Mouse (Mus musculus): ENCODE results near the gene Oxct2b. TPM values are rescaled to one million over a fixed set of nuclear protein-coding genes. Genes with fewer than 3 reads are reported as not detected.
A peak's percentile ranks its signal among the peaks of the same experiment; 100 is the strongest.

The Oxct2b gene
- total and polyA plus RNA-seq, 3 experiments, result not detected

GRCm38 (mm10) chr4:123137551-123137950, 21.5 kb downstream of the Oxct2b start:
- no peak overlapping the region for H3K4me3 ChIP-seq (replicated peaks in 1 of 3; ENCODE audit: low read depth in 2 of 3, low read length in 2 of 3, poor library complexity in 1 of 3)
- no peak overlapping the region for H3K4me2 ChIP-seq (ENCODE audit: insufficient read depth, low read depth, poor library complexity, severe bottlenecking)
- no peak for TF ChIP-seq ZKSCAN1 (IDR thresholded peaks at IDR 0.05; ENCODE audit: borderline replicate concordance, low read depth, low read length)
- in situ Hi-C loops (cut with MboI; ENCODE audit: low pct_ligation_motif_present, low pct_unique_long_range_greater_than_20kb, low sequenced_read_pairs) (no loop called here), dilution Hi-C loops (cut with MboI; ENCODE audit: extremely low pct_ligation_motif_present, extremely low pct_unique_long_range_greater_than_20kb, low sequenced_read_pairs) (no loop called here)
- no peak for DNase-seq (ENCODE audit: extremely low read depth)
- no peak overlapping the region for H3K27ac ChIP-seq (ENCODE audit: insufficient read depth, low read depth)
- H3K9me3 ChIP-seq (replicated peaks; ENCODE audit: low read length), result no peaks in the 10 kb centered on the region
- H3K79me2 ChIP-seq (replicated peaks; ENCODE audit: control insufficient read depth, extremely low read depth, insufficient read depth, poor library complexity, severe bottlenecking), result peaks cover 12% of the 10 kb centered on the region
- peaks cover 27 to 43% of the 10 kb centered on the region in 2 experiments for H3K36me3 ChIP-seq (replicated peaks in 1 of 2; ENCODE audit: control insufficient read depth in 1 of 2, insufficient read depth in 1 of 2, low read length in 1 of 2)
- H3K9ac ChIP-seq (ENCODE audit: insufficient read depth, low read depth), result no peak overlapping the region
- H3K27me3 ChIP-seq (replicated peaks), result peaks cover 13% of the 10 kb centered on the region
- peaks cover 4 to 20% of the 10 kb centered on the region in 2 experiments; a peak in 3 of 4 replicates for H3K4me1 ChIP-seq (ENCODE audit: control insufficient read depth in 1 of 2, insufficient read depth in 2 of 2)

- peak; percentile 85 for DNase-seq (ENCODE audit: extremely low read depth)
- H3K27ac ChIP-seq (ENCODE audit: insufficient read depth, low read depth), result 0 out of 2 replicates have a peak within 1 kb of the TSS, but pooled peaks have one; percentile 5
- H3K36me3 ChIP-seq (replicated peaks in 1 of 2; ENCODE audit: control insufficient read depth in 1 of 2, insufficient read depth in 1 of 2, low read length in 1 of 2), result peaks cover 15 to 24% of the 10 kb centered on the region in 2 experiments
- peaks cover 12% of the 10 kb centered on the region for H3K79me2 ChIP-seq (replicated peaks; ENCODE audit: control insufficient read depth, extremely low read depth, insufficient read depth, poor library complexity, severe bottlenecking)
- in situ Hi-C loops (cut with MboI; ENCODE audit: low pct_ligation_motif_present, low pct_unique_long_range_greater_than_20kb, low sequenced_read_pairs) (no loop called here), dilution Hi-C loops (cut with MboI; ENCODE audit: extremely low pct_ligation_motif_present, extremely low pct_unique_long_range_greater_than_20kb, low sequenced_read_pairs) (no loop called here)
- H3K9ac ChIP-seq (ENCODE audit: insufficient read depth, low read depth), result peak within 1 kb of the TSS; percentile 80
- no peaks in the 10 kb centered on the region for H3K9me3 ChIP-seq (replicated peaks; ENCODE audit: low read length)
- H3K4me2 ChIP-seq (ENCODE audit: insufficient read depth, low read depth, poor library complexity, severe bottlenecking), result peak within 1 kb of the TSS; percentile 94
- H3K27me3 ChIP-seq (replicated peaks), result peaks cover 23% of the 10 kb centered on the region
- H3K4me3 ChIP-seq (replicated peaks in 1 of 3; ENCODE audit: low read depth in 2 of 3, low read length in 2 of 3, poor library complexity in 1 of 3), result peak within 1 kb of the TSS; percentile 80 to 94 (median 80)
- H3K4me1 ChIP-seq (ENCODE audit: control insufficient read depth in 1 of 2, insufficient read depth in 2 of 2), result peaks cover 4 to 20% of the 10 kb centered on the region in 2 experiments; a peak in 3 of 4 replicates
- TF ChIP-seq KAT2A (IDR thresholded peaks at IDR 0.05; ENCODE audit: insufficient replicate concordance, low read length) (no peak), POLR2A (IDR thresholded peaks at IDR 0.05; ENCODE audit: low read depth, low read length) (peak; percentile 99), ZMIZ1 (IDR thresholded peaks at IDR 0.05; ENCODE audit: low read depth, low read length) (peak; percentile 94), MAFK (IDR thresholded peaks at IDR 0.05; ENCODE audit: insufficient replicate concordance, low read length) (no peak), CHD2 (IDR thresholded peaks at IDR 0.05; ENCODE audit: low read length) (no peak), TBP (conservative IDR thresholded peaks at IDR 0.05; ENCODE audit: low read depth, low read length) (peak; percentile 80), USF2 (conservative IDR thresholded peaks at IDR 0.05; ENCODE audit: low read depth, low read length) (no peak), CTCF (conservative IDR thresholded peaks at IDR 0.05 in 1 of 2, IDR thresholded peaks at IDR 0.05 in 1 of 2; ENCODE audit: low read depth in 2 of 2, low read length in 2 of 2) (no peak), ZKSCAN1 (IDR thresholded peaks at IDR 0.05; ENCODE audit: borderline replicate concordance, low read depth, low read length) (no peak), HCFC1 (IDR thresholded peaks at IDR 0.05; ENCODE audit: low read depth, low read length) (peak; percentile 76), UBTF (IDR thresholded peaks at IDR 0.05; ENCODE audit: low read depth, low read length) (no peak), TCF12 (IDR thresholded peaks at IDR 0.05; ENCODE audit: low read depth, low read length) (peak; percentile 96), SIN3A (IDR thresholded peaks at IDR 0.05; ENCODE audit: low read length) (peak; percentile 82), MAX (IDR thresholded peaks at IDR 0.05; ENCODE audit: low read length) (no peak), SMC3 (IDR thresholded peaks at IDR 0.05; ENCODE audit: low read depth, low read length) (no peak), ELF1 (IDR thresholded peaks at IDR 0.05; ENCODE audit: low read depth, low read length) (peak; percentile 74), EP300 (IDR thresholded peaks at IDR 0.05; ENCODE audit: low read length) (no peak), MEF2A (IDR thresholded peaks at IDR 0.05; ENCODE audit: borderline replicate concordance, low read depth, low read length) (peak; percentile 48; the same call in 1 of the 2 replicates), JUN (IDR thresholded peaks at IDR 0.05; ENCODE audit: insufficient read depth, low read depth, low read length) (no peak), BHLHE40 (IDR thresholded peaks at IDR 0.05; ENCODE audit: low read depth, low read length) (0 out of 2 replicates have a peak, but pooled peaks have one; percentile 8), ZC3H11A (IDR thresholded peaks at IDR 0.05; ENCODE audit: low read depth, low read length) (no peak), NRF1 (IDR thresholded peaks at IDR 0.05; ENCODE audit: low read depth, low read length) (peak; percentile 73), MYC (IDR thresholded peaks at IDR 0.05; ENCODE audit: low read depth, low read length) (0 out of 2 replicates have a peak, but pooled peaks have one; percentile 64), USF1 (IDR thresholded peaks at IDR 0.05; ENCODE audit: low read depth, low read length) (no peak), MAZ (IDR thresholded peaks at IDR 0.05; ENCODE audit: low read depth, low read length) (peak; percentile 71; the same call in 1 of the 2 replicates), ZNF384 (IDR thresholded peaks at IDR 0.05; ENCODE audit: low read depth, low read length) (no peak), NELFE (IDR thresholded peaks at IDR 0.05; ENCODE audit: low read depth, low read length) (peak; percentile 96), ETS1 (conservative IDR thresholded peaks at IDR 0.05; ENCODE audit: low read depth, low read length) (no peak), IRF4 (IDR thresholded peaks at IDR 0.05; ENCODE audit: low read depth, low read length) (peak; percentile 59), RCOR1 (conservative IDR thresholded peaks at IDR 0.05; ENCODE audit: low read depth, low read length) (no peak; the same call in 1 of the 2 replicates), JUND (conservative IDR thresholded peaks at IDR 0.05; ENCODE audit: low read depth, low read length) (no peak), CHD1 (IDR thresholded peaks at IDR 0.05; ENCODE audit: low read depth, low read length) (no peak)
Measured at GRCm38 (mm10) chr4:123139513-123140154, 23.6 kb downstream of the Oxct2b start, which contains the start of gene Ppie. Ppie (minus strand) TSS chr4:123139951.

Data from CH12.LX (cell line).